Mouse (Mus musculus): ENCODE results near the gene Polr2h. TPM values are rescaled to one million over a fixed set of nuclear protein-coding genes. Genes with fewer than 3 reads are reported as not detected.

The Polr2h gene
- total RNA-seq, 2 experiments from 2014 or later, result 21.5 to 26.2 TPM

- DNase-seq (ENCODE audit: low spot score in 2 of 2), result no peak
Observed at GRCm38 (mm10) chr16:20701316-20701715, 16.1 kb upstream of the Polr2h start.

DNA sequence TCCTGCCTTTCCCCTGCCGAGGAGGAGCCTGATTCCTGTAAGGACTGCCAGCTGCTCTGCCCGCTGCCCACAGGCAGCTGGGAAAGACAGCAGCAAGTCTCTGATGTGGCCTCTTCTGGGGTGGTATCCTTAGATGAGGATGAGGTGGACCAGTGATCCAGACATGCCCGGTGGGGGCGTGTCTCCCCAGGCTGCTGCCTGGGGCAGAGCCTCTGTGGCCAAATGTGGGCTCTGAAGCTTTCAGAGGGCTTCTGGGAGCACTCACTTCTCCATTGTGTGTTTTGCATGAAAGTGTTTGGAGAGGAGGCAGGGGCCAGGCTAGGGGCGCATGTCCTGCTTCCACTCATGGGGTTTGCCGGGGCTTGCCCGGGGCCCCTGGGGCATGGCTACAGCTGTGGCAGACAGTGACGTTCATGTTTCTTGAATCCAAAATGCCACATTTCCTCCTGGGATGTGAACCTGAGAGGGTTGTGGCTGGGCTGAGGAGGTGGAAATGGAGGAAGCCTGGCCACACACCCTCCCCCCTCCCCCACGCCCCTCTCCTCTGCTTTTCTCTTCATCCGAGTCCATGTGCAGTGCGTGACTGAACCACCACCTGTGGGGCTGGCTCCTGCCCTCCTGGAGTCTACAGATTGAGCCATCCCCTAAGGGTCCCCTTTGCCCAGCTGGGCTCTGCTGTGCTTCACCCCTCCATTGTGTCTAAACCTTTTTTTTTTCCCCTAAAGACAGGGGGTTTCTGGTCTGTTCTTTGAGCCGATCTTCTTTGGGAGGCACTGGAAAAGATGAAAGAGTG lies 15.5 kb upstream of the Polr2h start:
- no peak for DNase-seq (ENCODE audit: low spot score in 2 of 2)

- peak in 1 of 2 experiments; percentile 72 for DNase-seq (ENCODE audit: low spot score in 2 of 2)
Observed at GRCm38 (mm10) chr16:20702522-20702893, 15.0 kb upstream of the Polr2h start.

GRCm38 (mm10) chr16:20703071-20703470 lies 14.4 kb upstream of the Polr2h start:
- no peak for DNase-seq (ENCODE audit: low spot score in 2 of 2)

DNA sequence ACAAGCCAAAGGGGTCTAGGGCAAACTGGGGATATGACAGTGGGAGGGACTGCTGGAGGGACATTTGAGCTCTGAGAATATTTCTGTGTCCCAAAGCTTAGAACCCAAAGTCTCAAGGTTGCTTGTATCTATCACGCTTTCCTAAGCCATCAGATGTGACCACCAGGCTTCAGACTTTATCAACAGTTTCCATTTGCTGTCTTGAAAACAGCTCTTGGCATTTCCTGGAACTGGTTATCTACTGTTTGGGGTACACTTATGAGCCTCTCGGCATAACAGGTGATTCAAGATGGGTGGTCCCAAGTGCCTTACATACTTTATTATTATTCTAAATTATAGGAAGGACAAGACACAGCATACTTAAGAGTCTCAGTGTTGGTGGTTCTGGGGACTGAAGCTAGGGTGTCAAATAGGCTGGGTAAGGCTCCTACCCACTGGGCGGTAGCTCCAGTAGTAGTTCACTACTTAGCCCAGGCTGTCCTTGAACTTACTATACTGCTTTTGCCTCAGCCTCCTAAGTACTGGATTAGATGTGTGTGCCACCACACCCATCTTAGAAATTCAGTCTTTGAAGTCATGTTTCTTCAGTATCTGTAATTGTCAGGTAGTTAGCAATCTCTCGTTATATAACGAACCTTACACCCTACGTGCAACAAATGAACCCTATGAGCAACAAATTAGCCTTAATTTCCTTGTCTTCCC lies 13.6 kb upstream of the Polr2h start:
- DNase-seq (ENCODE audit: low spot score in 2 of 2), result peak in 1 of 2 experiments; percentile 14

DNA sequence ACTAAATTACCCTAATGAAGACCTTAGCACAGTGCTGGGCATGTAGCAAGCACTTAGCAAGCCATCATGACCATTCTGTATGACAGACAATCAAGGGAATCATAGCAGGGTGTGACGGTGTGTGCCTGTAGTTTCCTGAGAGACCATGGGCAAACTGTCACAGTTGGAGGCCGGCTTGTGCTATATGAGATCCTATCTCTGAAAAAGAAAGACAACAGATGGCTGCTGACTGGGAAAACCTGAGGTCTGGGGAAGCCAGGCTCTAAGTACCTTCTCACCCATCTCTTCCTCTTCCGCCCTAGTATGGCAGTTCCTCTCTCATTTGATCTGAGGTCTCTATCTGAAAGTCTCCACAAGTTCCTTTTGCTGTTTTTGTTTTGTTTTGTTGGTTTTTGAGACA lies 11.7 kb upstream of the Polr2h start:
- DNase-seq (ENCODE audit: low spot score in 2 of 2), result peak in 1 of 2 experiments; percentile 36

DNA sequence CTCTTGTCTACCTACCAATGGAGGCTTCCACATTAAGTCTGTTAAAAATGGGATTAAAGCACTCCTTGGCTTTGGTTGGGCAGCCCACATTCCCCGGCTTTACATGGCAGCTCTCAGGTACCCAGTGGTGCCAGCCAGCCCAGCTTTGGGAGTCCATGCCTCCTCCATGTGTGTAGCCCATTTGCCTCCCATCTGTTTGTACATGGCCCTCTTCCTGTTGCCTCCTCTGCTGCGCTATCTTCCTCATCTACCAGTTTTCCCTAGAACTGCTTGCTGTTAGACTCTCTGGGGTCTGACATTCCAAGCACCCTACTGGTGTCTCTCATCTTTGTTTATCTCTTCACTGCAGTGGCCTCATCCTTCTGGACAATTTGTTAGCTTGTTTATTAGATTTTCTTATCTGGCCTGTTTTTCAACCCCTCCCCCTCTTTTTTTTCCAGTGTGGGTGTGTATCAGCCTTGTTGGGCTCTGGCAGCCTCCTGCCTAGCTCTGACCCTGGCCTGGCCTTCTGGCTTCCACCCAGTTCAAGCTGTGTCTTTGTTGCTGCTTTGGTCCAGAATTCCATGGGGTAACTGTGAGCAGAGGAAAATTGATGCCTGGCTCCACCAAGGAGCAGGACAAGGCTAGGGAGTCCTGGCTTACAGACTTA lies 10.9 kb upstream of the Polr2h start:
- DNase-seq (ENCODE audit: low spot score in 2 of 2), result peak in 1 of 2 experiments; percentile 45

DNA sequence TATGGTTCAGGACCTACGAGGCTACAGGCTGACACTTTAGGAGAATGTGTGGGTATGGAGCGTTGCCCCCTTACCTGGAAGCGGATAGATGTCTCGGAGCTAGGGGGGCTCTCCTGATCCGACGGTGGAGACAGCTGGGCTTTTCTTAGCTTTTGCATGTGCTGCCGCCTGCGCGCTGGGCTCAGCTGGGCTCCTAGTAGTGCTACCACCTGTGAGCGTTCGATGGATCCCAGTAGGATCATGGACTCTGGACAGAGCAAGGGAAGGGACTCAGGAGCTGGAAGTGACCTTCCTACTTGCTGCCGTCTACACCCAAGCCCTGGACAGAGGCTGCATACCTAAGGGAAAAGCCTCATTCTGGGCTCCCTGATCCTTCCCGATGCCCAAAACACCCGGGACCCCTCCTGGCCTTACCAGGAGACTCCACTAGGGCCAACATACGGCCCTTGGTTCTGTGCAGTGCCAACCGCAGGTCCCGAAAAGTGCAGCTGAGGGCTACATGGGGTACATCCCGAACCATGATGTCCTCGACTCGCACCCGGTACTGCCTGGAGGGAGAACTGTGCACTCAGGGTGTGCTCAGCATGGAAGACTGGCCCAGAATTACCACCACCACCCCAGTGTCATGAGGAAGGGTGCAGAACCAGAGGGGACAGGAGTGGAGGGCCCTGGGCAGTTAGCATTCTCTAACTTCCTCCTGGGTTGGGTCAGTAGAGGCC lies 9.1 kb upstream of the Polr2h start:
- peak in 1 of 2 experiments; percentile 19 for DNase-seq (ENCODE audit: low spot score in 2 of 2)

GRCm38 (mm10) chr16:20708939-20709734 lies 8.3 kb upstream of the Polr2h start:
- DNase-seq (ENCODE audit: low spot score in 2 of 2), result peak in 1 of 2 experiments; percentile 52

GRCm38 (mm10) chr16:20710370-20710769 lies 7.1 kb upstream of the Polr2h start:
- DNase-seq (ENCODE audit: low spot score in 2 of 2), result peak in 1 of 2 experiments; percentile 17

- DNase-seq (ENCODE audit: low spot score in 2 of 2), result peak in 1 of 2 experiments; percentile 36
Observed at GRCm38 (mm10) chr16:20710810-20711209, 6.7 kb upstream of the Polr2h start.

- peak in 1 of 2 experiments; percentile 15 for DNase-seq (ENCODE audit: low spot score in 2 of 2)
Observed at GRCm38 (mm10) chr16:20712190-20712589, 5.3 kb upstream of the Polr2h start.

DNA sequence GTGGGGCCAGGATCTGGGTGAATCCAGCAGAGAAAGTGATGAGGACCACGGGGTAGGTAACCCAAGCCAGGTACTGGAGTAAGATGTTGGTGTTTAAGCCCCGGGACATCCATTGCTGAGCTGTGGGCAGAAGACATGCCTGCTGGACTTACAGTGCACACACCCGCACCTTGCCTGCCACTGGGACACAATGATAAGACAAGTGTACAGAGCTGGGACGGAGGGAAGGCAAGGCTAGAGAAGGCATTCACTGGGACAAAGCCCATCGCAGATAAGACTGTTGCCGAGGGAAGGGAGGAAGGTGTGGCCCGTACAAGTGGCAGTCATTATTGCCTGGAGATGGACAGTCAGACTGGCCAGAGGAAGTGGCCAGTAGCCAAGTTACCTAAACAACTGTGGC lies 4.6 kb upstream of the Polr2h start:
- peak in 1 of 2 experiments; percentile 15 for DNase-seq (ENCODE audit: low spot score in 2 of 2)

GRCm38 (mm10) chr16:20714307-20715080 lies 3.0 kb upstream of the Polr2h start:
- peak in 1 of 2 experiments; percentile 11 for DNase-seq (ENCODE audit: low spot score in 2 of 2)

DNA sequence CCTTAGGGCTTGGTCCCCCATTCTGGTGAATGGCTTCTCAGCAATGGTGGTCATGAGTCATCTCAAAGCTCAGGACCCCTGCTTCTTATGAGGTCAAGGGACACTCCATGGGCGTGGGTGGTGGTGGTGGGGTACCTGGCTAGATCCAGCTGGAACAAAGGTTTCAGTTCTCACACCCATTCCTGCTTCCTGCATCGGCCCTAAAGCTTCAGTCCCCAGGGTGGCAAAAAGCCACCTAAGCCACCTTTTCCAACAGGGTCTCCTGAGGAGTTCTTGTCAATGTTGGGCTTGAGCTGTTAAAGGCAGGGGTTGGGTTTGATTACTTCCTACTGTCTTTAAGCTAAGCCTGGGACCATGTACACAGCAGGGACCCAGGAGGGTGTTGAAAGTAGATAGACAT lies 2.3 kb upstream of the Polr2h start:
- peak in 1 of 2 experiments; percentile 19 for DNase-seq (ENCODE audit: low spot score in 2 of 2)

DNA sequence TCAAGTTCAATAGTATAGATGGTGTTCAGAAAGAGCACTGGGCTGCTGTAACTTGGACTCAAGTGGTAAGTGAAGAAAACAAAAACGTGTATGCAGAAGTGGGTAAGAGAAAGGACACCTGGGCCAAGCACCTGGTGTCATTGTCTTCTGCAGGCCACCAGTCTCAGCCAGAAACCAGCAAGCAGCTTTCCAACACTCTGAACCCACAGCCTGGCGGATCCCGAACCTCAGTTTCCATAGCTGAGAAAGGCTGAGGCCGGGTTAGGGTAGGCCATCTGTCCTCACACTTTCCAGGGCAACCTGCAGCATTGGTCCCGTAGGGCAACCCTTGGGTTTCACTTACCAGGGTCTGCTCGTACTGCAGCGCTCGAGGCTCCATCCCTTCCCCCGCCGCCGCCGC lies 1.9 kb upstream of the Polr2h start:
- DNase-seq (ENCODE audit: low spot score in 2 of 2), result peak in 1 of 2 experiments; percentile 21

- DNase-seq (ENCODE audit: low spot score in 2 of 2), result peak; percentile 77 to 85
Observed at GRCm38 (mm10) chr16:20715976-20716840, 1.3 kb upstream of the Polr2h start.

DNA sequence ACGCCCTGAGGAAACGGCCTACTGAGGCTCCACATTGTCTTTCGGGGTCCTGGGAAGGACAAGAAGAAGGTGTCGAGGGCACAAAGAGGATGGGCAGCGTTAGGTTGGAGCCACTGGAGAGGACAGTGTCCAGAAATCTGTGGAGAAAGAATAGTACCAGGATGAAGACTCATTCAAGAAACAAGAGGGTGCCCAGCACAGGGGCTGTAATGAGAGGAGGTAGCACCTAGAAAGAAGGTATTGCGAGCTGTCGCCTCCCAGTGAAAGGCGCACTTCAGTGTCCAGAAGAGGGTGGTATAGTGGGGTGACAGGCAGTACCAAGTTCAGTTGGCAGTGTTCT lies 654 bp upstream of the Polr2h start:
- no peak for DNase-seq (ENCODE audit: low spot score in 2 of 2)

Measured in layer of hippocampus, adult 18-20 months (tissue).